Mouse (Mus musculus) kidney, adult 2 months (tissue): Measurements from ENCODE around the gene Sphk2. TPM values are rescaled to one million over a fixed set of nuclear protein-coding genes. Genes with fewer than 3 reads are reported as not detected.

ENCODE experiments used
- DNase-seq: peaks from one replicate; pipeline ENCODE4 v3.0.0; 2021
- H3K27ac ChIP-seq: fragments of 200-500 bp; 2 replicates; pipeline ENCODE4 v1.5.1; 2012; ENCODE audit warnings: low read depth, low read length, control low read depth, inconsistent platforms; ENCODE audit not compliant: insufficient read depth
- H3K27me3 ChIP-seq: fragments of 200-500 bp; replicated peaks from 2 replicates; pipeline ENCODE4 v1.6.1; 2012; ENCODE audit warnings: mild to moderate bottlenecking, moderate library complexity, low read length, inconsistent platforms; ENCODE audit not compliant: control insufficient read depth, insufficient read depth
- H3K36me3 ChIP-seq: fragments of 200-500 bp; 2 replicates; pipeline ENCODE4 v1.6.1; 2012; ENCODE audit warnings: mild to moderate bottlenecking, moderate library complexity, low read length, inconsistent platforms; ENCODE audit not compliant: control insufficient read depth, insufficient read depth
- H3K4me1 ChIP-seq: fragments of 200-500 bp; 2 replicates; pipeline ENCODE4 v1.6.1; 2011; ENCODE audit warnings: low read length; ENCODE audit not compliant: control insufficient read depth, insufficient read depth
- H3K4me3 ChIP-seq: fragments of 200-500 bp; 2 replicates; pipeline ENCODE4 v1.5.1; 2011; ENCODE audit warnings: mild to moderate bottlenecking, low read depth, low read length, control low read depth; ENCODE audit not compliant: insufficient read depth
- CTCF ChIP-seq: fragments of 200-500 bp; conservative IDR thresholded peaks from 2 replicates; pipeline ENCODE4 v1.5.1; 2011; ENCODE audit warnings: low read depth, mild to moderate bottlenecking, control low read depth, low read length, moderate library complexity, mixed read lengths; ENCODE audit not compliant: insufficient read depth, insufficient read length
- POLR2A ChIP-seq: fragments of 200-500 bp; IDR thresholded peaks from one replicate; pipeline ENCODE4 v1.6.1; 2011; ENCODE audit warnings: low read depth, low read length, control low read depth
- WGBS: fragments of 180-500 bp; shearing (Covaris S2); methylation state at CpG from one replicate; pipeline ENCODE4 v1.1.7; 2018; 5-methylcytosine and 5-hydroxymethylcytosine counted together
- polyA plus RNA-seq: library from polyadenylated mRNA; depleted of rRNA; stranded (reverse); fragments of >200 nt; gene quantifications from 2 replicates; pipeline ENCODE4 v1.2.3, GENCODE M21; 2012

Gene Sphk2
- polyA plus RNA-seq, 1 experiment, result 57.2 TPM

DNA sequence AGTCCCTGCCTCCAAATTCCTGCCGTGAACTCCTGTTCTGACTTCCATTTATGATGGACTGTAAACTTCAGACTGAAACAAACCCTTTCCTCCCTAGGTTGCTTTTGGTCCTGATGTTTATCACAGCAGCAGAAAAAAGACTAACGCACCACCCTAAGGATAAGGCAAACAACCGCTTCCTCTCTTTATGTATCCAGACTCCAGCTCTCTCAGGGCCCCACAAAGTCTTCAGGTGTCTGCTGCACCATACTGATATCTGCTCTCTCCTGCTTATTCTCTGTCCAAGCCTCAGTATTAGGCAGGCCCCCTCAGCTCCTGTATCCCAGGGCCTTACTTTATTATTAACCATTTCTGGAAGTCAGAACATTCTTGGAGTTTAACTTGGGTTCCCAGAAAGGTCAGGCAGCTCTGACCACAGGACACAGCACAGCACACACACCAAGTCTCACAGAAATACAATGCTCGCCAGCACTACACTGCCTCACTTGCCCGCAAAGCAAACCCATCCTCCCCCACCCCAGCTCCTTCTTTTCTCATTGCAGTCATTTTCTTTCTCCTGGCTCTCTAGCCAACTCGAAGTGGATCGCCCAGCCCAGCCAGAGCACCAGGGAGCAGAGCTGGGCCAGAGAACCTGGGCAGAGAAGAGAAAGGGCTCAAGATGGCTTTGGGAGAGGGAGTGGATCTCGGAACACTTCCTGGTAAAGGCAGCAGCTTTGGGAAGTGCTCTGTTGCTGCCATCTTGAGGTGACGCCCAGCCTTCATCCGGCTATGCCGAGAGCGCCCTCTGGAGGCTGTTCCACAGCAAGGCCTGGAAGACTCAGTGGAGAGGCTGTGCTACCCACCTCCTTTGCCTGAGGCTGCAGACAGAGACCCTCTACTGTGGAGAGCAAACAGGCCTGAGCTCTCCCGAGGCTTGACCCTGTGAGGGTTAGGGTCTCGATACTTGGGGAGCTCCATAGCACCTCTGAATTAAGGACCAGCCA lies 35.4 kb downstream of the Sphk2 start:
- 31% methylated on average over 14 of the region's 14 CpGs for WGBS
- TF ChIP-seq CTCF (peak; percentile 98; the same call in 1 of the 2 replicates), POLR2A (no peak)

DNA sequence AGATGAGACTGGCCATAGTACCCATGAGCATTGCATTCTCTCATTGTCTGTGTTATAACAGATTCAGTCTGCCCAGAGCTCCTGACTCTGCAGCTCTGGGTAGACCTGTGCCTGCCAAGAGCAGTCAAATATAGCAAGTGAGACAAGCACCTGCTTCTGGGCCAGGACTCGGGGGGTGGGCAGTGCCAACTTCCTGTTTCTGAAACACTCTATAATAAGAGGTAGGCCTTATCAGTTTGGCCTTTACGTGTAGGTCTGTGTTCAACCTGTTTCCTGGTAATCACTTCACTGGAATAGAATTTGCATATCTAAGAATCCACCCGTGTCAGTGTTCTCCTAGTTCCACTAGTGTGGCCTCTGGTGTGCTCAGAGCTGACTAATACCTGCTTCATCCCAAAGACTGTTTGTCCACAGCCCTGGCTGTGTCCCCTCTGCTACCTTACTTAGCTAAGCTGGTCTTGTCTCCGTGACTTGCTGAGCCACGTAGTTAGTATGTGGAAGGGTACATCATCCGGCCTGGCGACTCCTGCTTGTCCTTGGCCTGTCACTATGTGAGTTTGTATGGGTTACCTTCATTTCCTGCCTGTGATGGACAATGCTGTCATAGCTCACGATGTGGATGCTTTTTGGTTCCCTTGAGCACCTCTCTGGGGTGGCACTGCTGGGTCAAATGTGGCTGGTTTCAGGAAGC lies 36.6 kb downstream of the Sphk2 start:
- Histone ChIP-seq H3K27me3 (no peaks in the 10 kb centered on the region), H3K36me3 (no peaks in the 10 kb centered on the region), H3K27ac (no peak overlapping the region), H3K4me3 (no peak overlapping the region), H3K4me1 (peaks cover 16% of the 10 kb centered on the region)
- TF ChIP-seq CTCF (no peak), POLR2A (no peak)
- DNase-seq, result no peak
- 76% methylated on average over 8 of the region's 8 CpGs for WGBS

More for the DNA sequence above, 35.4 kb downstream of the Sphk2 start:
- Histone ChIP-seq H3K4me1 (peaks cover 9% of the 10 kb centered on the region), H3K4me3 (no peak overlapping the region), H3K36me3 (no peaks in the 10 kb centered on the region), H3K27ac (peak overlapping the region; percentile 24; the same call in 1 of the 2 replicates), H3K27me3 (no peaks in the 10 kb centered on the region)
- DNase-seq, result peak; percentile 89

DNA sequence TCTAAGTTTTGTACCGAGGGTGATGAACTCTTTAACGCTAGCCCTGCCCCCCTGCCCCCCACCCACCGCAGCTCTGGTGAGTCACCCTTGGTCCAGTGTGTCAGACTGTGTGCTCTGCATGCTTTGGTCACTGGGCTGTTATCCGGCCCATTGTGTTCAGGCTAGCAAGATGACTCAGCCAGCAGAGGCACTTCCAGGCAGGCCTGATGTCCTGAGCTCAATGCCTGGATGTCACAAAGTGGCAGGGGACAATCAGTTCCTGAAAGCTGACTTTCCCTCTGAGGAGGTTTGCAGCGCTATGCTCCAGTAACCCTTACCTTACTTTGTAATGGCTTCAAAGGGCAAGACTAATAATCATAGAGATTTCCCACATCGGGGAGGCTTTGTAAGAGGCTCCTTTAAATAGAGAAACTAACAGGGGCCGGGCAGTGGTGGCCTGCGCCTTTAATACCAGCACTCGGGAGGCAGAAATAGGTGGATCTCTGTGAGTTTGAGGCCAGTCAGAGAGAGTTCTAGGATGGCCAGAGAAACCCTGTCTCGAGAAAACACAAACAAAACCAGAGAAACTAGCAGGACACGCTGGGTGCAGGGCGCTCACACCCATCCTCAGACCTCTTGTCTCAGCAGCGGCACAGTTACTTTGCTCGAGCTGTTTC lies 37.7 kb downstream of the Sphk2 start:
- 51% methylated on average over 14 of the region's 14 CpGs for WGBS
- peak overlapping the region; percentile 19; the same call in 1 of the 2 replicates for H3K27ac ChIP-seq
- TF ChIP-seq CTCF (no peak), POLR2A (no peak)
- peaks cover 16% of the 10 kb centered on the region for H3K4me1 ChIP-seq
- H3K4me3 ChIP-seq, result no peak overlapping the region
- H3K27me3 ChIP-seq, result no peaks in the 10 kb centered on the region
- peak; percentile 55 for DNase-seq
- H3K36me3 ChIP-seq, result no peaks in the 10 kb centered on the region

DNA sequence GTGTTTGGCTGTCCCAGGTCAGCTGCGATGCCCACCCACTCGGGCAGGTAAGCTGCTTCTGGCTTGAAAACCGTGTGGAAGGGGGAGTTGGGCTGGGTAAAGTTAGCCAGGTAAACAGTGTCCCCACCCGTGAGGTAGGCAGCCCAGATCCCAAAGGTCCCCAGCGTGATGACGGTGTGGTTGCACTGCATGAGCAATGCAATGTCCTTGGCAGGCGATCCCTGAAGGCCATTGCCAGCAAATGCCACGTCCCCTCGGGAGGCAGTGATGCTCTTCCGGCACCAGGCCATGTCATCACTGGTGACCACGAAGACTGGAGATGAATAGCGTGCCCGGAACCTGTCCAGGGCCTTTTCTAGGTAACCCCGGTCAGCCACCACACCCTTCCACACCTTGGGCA lies 39.3 kb downstream of the Sphk2 start:
- Histone ChIP-seq H3K27me3 (no peaks in the 10 kb centered on the region), H3K4me3 (no peak overlapping the region), H3K36me3 (no peaks in the 10 kb centered on the region), H3K27ac (no peak overlapping the region), H3K4me1 (peaks cover 16% of the 10 kb centered on the region)
- DNase-seq, result no peak
- WGBS, result 96% methylated on average over 14 of the region's 14 CpGs
- TF ChIP-seq CTCF, result no peak
- TF ChIP-seq POLR2A, result no peak

DNA sequence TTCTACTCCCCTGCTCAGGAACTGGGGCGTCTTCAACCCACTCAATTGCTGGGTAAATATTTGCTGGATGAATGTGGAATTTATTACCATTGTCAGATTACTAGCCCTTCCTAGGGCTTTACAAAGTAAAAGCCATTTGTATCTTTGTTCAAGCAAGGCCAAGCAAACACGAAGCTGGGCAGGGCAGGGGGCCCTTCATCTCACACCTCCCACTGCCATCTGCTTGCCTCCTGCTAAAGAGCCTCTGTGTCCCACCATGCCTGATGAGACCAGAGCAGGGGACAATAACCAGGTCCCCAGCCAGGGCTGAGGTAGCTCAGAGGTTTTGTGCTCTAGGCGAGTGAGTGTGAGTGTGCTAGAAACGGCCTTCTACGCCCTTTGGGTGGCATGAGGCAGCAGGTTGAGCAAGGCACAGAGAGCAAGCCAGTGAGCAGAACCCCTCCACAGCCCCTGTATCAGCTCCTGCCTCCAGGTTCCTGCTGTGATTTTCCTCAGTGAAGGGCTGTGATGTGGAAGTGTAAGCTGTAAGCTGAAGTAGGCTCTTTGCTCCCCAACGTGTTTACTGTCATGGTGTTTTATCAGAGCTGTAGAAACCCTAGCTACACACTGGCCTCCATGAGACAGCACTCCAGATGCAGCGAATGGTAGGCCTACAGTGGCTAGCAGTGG lies 40.0 kb downstream of the Sphk2 start:
- no peaks in the 10 kb centered on the region for H3K36me3 ChIP-seq
- H3K4me1 ChIP-seq, result peaks cover 16% of the 10 kb centered on the region
- H3K27ac ChIP-seq, result no peak overlapping the region
- no peaks in the 10 kb centered on the region for H3K27me3 ChIP-seq
- DNase-seq, result no peak
- 90% methylated on average over 7 of the region's 7 CpGs for WGBS
- TF ChIP-seq POLR2A (no peak), CTCF (no peak)
- no peak overlapping the region for H3K4me3 ChIP-seq

DNA sequence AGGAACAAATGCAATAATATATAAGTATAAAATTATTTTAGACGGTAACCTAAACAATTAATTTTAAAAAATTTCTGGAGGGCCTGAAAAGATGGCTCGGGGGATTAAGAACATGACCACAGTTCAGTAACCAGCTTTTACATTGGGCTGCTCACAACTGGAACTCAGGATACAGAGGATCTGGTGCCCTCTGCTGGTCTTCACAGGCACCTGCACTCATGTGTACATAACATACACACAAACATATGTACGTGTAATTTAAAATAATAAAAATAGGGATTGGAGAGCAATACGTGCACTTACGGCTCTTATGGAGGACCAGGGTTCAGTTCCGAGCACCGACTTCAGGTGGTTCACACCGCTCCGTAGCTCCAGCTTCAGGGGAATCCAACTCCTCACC lies 48.9 kb downstream of the Sphk2 start:
- TF ChIP-seq CTCF (peak; percentile 38), POLR2A (no peak)
- Histone ChIP-seq H3K27me3 (no peaks in the 10 kb centered on the region), H3K4me3 (no peak overlapping the region), H3K27ac (no peak overlapping the region), H3K4me1 (no peaks in the 10 kb centered on the region), H3K36me3 (no peaks in the 10 kb centered on the region)
- 97% methylated on average over 9 of the region's 9 CpGs for WGBS
- no peak for DNase-seq
